Mouse (Mus musculus) cerebellum, adult 11-12 months (tissue): ENCODE data around the gene Gm48552.
A peak's percentile ranks its signal among the peaks of the same experiment; 100 is the strongest.

ENCODE experiments used
- DNase-seq: peaks from one replicate; pipeline ENCODE4 v3.0.0; 2022

The Gm48552 gene

DNA sequence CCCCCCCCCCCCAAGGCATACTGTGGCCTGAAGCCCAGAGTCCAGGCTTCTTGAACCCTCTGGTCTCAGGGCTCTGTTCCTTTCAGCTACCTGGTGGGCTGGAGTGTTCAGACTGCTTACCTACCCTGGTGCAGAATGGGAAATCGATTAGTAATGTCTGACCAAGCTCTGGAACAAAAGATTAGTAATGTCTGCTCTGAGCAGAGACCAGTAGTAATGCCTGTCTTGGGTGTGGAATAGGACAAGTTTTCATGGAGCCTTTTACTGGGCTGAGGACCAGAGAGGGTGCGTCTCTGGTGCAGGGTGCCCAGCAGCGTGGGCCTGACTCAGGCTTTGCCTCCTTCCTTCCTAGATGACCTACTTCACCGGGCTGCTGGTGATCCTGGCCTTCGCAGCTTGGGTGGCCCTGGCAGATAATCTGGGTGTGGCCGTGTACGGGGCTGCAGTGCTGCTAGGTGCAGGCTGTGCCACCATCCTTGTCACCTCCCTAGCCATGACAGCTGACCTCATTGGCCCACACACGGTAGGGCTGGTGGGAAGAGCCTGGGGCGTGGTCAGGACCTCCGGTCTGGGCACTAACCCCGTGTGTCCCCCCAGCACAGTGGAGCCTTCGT is 26.4 kb upstream of the Gm48552 start:
- no peak for DNase-seq

DNA sequence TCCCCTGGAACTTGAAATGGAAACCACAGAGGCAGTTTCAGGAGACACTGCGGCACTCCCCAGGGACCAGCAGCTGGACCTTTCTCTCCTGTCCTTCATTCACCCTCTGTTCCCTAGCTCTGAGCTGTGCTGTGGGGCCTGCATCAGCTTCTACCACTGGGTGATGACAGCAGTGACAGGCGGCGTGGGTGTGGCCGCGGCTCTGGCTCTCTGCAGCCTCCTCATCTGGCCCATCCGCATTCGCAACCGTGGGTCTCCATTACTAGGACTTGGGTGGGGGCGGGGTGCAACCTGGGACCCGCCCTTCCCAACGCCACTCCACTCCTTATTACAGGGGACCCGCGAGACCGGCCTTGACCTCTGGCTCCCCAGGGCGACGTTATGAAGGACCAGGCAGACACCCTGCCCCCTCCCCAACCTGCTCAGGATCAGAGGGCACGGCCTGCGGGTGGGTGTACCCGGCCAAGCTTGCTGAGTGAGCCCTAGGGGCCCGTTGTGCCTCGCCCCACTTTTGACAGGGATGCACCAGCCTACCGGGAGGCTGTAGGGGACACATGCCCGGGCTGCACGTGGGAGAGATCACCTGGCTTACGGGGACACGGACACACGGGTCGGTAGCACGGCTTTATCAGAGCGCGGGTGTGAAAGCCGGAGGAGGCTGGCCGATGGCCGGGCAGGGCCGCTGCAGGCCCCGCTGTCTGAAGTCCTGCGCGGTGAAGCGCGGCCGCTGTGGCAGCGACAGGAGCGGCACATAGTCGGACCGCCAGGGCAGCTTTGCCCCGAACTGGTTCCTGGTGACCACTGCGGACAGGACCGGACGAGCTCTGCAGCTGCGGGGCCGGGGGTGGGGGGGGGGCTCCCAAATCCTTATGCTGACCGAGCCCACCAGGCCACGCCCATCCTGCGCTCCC is 25.1 kb upstream of the Gm48552 start:
- DNase-seq = no peak

DNA sequence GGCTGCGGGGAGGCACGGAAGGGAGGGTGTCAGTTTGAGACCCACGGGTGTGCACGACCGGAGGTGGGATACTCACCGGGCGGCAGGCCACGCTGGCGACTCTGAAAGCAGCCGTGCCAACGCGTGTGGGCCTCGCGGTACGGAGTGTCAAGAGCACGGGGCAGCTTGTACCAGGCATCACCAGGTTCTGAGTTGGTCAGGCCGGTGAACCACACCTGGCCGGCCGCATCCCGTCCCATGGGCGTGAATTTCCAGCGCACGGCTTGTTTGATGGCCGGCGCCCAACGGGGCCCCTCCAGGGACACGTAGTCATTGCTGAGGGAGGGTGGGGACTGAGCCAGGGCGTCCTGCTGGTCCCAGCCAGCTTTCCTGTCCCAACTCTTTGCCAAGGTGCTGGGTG is 24.1 kb upstream of the Gm48552 start:
- DNase-seq = no peak

DNA sequence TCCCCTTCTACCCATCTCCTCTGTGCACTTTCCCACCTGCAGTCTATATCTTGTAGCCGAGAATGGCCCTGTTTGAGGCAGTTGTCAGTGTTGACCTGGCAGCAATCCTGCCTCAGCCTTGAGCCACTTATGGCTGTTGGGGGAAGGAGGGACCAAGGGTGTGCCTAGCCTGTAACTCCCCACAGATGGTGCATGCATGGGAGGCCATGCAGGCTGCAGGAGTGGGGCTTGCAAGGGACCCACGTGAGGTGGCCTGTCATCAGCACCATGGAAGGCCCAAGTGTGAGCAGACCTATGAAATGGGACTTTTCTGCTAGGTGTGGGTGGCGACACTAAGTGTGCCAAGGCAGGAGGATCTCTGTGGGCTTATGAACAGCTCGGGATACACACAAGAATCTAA is 23.7 kb upstream of the Gm48552 start:
- no peak for DNase-seq

DNA sequence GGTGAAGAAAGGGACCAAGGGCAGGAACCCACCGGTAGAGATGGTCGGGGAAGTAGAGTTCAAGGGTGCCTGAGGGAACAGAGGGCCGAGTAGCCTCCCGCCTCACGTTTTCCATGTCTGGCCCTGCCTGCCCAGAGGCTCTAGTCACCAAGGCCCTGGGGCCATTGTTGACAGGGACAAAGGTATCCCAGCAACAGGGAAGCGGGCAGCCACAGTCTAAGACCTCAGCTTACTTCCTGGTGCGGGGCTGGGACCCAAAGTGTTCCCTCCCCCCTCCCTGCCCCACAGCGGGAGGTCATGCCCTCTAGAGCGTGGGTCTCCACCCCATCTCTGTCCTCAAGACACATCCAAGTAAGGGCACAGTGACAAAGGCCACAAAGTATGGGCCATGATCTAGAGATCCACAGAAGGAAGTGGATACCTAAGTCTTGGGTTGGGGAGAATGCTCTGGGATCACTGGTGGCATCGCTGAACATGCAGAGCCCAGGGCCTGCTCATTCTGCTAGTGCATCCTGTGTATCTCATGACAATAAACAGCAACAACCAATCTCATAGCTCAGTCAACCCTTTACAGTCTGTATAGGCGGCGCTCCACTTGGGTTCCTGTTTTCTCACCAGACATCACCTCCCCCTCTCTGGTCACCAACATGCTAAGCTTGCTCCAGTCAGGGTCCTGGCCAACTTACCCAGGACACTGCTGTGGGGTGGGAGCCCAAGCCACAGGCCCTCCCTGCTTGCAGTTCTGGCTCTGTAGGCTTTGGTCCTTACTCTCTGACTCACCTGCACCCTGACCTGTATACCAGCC is 22.9 kb upstream of the Gm48552 start, which contains the start of gene 4930404N11Rik:
Gene 4930404N11Rik, minus strand, starts transcription at position 145 of the 805 bp plus-strand sequence.
- DNase-seq = no peak

DNA sequence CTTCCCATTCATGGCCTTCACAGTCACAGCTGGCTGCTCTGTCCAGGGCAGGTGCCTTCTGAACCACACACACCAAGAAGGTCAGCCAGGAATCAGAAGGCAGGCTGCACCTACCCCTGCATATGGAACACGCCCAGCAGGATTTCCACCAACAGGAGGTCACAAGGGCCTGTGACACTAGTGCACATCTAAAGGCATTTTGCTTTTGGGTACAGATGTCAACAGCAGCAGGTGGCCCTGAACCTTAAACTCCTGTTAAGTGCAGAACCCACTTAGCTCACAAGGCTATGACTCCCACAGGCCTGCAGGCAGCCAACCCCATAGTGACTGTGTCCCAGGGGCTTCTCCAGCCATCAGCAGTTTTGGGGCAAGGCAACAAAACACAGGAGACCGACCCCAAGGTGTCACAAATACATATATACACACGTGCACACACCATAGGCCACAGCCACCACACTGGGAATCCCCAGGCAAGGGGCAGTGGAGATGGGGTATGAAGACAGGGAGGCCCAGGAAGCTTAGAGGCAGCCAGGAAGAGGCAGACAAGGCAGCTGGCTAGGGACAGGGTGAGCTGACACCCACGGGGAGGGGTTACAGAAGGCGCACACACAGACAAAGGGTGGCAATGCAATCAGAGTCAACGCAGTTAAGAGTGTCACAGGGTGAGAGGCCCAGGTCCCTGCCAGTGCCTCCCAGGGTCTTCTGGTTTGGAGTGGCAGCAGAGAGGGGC is 22.2 kb upstream of the Gm48552 start:
- DNase-seq = no peak

DNA sequence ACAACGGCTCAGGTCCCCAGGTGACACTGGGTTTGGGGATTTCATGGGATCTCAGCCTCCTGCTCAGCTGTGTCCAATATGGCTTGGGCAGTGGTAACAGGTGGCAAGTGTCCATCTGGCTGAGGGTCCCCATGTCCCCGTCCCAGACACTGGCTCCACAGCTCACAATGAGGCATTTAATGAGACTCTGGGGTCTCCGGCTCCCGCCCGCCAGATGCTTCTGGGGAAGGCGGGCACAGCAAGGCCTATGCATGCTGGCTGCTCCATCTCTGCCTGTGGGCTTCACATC is 21.7 kb upstream of the Gm48552 start:
- DNase-seq = no peak

DNA sequence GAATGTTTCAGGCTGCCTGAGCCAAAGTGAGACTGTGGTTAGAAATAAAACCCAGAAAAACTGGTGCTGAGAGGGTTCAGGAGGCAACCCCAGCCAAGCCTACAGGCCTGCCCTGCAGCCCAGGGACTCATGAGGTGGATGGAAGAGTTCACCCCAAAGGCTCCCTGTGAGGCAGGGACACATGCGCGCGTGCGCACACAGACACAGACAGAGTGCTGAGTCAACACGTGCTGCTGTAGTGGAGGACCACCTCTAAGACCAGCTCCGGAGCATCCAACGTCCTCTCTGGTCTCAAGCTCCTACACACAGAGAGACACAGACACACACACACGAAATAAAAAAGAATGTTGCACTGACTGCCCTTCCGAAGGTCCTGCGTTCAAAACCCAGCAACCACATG is 13.5 kb upstream of the Gm48552 start:
- DNase-seq = no peak

DNA sequence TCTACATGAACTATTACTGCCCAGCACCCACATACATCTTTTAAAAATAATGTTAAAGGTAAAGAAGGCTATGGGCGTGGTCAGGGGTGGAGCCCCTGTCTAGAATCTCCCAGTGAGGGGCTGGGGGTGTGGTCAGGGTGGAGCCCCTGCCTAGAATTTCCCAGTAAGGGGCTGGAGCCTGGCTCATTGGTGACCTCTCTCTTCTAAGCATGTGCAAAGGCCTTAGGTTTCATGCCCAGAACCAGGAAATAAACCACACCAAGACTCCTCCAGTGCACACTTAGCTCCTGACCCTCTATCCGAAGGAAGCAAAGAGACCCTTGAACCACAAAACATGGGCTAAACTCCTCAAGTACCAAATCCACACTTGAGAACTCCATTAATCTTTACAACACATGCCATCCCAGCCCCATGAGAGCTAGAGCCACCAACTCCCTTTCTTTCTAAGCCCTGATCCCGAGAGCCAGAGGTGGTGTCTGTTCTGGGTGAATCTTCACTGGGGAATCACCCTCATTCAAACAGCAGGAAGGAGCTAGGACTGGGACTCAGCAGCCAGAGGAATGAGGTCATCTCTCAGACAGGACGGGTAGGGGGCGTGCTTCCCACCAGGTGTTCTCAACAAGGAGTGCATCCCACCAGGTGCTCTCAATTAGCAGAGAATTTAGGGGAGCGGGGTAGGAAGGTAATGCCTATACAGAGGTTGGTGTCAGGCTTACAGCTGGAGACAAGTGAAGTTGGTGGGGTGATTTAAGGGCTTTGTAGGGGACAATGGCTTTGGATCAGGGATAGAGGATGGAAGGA is 12.0 kb upstream of the Gm48552 start:
- DNase-seq = no peak

DNA sequence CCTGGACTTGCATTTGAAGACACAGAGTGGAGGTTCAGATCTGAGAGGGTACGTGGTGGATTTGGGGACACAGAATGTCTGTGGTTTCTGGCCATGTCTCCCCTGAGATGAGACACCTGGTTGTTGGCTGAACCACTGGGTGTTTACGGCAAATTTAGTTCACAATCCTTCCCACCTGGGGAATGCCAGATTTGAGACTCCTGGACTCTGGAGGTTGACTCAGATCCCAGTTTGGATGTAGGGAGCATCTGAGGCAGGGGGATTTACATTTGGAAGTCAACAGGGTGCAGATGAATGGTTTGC is 11.5 kb upstream of the Gm48552 start:
- no peak for DNase-seq

DNA sequence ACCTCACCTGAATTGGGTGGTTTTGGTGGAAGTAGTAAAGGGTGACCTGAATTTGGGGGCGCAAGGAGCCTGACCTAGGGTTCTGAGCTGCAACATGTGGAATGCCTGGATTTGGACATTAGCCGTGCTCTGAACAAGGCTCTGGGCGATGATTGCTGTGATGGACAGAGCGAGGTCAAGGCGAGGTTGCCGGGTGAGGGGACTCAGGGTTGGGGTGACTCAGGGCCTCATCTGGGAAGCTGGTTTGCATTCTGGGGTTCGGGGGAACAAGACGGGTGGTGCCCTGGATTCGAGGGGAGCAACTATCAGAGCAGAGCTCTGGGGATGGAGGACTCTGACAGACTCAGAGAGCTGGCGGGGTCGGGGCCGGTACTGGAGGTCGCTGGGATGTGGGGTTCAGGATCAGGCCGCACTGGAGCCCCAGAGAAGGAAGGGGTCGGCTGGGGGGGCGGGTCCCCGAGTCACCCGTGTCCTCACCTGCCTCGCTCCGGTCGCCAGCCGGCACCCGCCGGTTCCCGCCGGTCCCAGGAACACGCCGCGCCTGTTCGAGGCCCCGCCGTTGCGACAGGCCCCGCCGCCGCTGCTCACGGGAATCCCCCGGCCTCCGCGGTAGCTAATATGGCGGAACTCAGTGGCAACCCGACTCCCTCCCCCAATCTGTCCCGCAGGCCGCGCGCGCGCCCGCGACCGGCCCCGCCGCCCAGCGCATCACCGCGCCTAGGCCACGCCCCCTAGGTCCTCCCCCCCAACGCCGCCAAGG is 10.8 kb upstream of the Gm48552 start, which contains the start of gene Fzr1:
Gene Fzr1, minus strand, starts transcription at position 724 of the 760 bp plus-strand sequence.
- DNase-seq = no peak

DNA sequence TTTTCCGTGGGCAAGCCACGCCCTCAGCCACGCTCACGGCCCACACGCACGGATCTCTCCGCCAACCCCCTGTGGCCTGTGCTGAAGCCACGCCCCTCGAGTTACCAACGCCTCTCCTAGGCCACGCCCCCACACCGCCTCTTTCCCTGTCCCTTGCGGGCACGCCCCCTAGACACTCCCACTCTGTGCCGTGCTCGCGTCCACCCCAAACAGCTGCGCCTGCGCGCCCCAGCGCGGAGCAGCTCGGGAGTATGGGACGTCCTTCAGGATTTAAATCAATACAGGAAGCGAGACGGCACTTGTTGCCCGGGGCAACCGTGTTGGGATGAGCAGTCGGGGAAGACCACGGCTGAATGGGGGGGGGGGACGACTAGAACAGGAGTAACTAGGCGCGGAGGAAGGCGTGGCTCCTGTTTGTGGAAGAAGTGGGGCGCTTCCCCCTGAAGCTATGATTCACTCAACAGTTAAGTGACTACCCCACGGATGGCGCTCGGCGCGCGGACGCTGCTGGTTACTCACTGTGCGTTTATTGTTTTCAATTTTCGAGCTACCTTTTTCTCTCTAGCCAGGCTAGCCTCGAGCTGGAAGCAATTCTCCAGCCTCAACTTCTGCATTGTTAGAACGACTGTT is 10.1 kb upstream of the Gm48552 start:
- DNase-seq = peak; percentile 100

DNA sequence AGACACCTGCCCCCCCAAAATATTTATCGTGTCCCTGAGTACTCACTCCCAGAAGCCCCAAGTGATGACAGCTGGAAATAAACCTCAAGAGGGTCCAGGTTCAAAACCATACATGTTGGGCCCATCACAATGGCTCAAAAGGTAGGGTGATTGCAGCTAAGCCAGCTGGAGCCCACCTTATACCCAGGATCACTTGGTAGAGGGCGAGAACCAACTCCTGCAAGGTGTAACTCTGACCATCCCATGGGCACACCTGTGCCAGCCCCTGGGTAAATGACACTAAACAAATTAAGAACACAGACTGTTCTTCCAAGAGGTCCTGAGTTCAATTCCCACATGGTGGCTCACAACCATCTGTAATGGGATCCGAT is 9.6 kb upstream of the Gm48552 start:
- no peak for DNase-seq

DNA sequence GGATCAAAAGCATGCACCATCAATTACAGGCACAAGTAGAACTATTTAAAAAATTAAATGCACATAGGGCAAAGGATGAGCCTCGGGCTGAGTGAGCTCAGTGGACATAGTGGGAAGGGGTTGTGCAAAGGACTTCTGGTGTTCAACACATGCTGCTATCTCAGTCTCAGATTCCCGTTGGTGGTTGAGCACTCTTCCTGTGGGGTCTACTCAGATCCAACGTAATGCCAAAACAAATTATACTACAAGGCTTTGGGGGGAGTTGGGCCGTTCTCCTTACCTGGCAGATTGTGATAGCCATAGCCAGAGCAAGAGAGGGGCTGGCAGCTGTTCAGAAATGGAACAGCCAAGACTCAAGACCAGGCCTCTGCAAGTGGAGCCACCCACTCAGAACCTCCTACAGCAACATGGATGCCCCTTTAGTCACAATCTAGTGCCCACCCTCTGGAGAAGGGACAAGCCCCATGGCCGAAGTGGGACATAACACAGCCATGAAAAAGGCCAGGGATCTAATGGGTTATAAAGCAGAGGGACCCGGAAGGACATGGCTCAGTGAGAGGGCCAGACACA is 8.9 kb upstream of the Gm48552 start:
- peak; percentile 68 for DNase-seq

DNA sequence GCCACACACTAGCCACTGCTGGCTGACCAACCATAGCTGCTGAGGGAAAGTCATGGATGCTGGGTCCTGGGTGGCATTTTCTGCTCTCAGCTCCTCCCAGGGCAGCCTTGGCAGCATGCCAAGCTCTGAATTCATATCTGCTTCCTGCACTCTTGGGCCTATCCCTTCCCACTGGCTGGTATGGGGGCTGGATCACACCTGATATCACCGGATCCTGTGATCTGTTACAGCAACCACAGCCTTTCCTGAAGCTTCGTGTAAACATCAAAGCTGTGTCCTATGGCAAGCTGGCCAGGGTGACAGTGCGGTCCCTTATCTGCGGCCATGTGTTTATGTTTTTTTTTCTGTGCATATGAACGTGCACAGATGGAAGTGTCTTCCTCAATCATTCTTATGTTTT is 6.8 kb upstream of the Gm48552 start:
- DNase-seq = no peak

DNA sequence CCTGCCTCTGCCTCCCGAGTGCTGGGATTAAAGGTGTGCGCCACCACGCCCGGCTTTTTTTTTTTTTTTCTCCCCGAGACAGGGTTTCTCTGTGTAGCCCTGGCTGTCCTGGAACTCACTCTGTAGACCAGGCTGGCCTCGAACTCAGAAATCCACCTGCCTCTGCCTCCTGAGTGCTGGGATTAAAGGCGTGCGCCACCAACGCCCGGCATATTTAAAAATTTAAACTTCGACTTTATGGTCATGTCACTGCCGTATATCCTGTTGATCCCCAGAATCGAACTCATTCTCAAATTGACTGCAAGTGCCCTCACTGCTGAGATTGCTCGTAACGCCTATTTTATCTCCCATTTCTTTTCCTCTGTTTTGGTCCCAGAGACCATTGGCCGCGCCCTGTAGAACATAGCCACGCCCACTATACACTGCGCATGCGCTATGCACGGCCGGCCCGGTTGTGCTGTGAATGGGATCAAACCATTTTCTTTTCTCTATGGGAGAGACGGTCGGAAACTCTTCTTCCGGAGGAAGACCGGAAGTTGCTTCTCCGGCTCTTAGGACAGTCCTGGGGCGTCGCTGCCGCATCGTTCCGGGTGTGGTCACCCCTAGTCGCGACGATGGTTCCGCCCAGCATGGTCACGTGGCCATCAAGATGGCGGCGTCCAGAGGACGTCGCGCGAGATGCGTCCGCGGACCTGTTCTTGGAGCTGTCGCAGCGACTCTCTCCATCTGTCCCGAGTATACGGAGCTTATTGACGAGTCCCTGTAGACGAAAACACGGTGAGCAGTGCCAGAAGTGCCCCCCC is 4.8 kb upstream of the Gm48552 start, which contains the start of the genes Dohh and Gm48551:
Gene Dohh, plus strand, starts transcription at position 627 of the 803 bp plus-strand sequence.
Gene Gm48551, plus strand, starts transcription at position 665 of the 803 bp plus-strand sequence.
- DNase-seq = peak; percentile 99

DNA sequence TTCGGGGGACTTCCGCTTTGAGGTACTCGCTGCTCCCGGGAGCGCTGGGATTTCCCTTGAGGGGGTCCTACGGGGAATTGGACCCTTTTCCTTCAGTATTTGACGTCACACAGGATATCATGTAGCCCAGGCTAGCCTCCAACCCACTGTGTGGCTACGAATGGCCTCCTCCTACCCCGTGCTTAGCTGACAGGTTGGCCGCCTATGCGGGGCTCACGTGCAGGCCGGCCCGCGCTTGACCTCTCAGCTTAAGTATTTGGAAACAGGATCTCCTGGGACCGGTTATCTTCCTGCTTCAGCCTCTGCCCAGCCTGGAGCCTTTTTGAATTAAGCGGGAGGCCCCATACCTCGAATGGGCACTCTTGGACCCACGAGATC is 4.2 kb upstream of the Gm48552 start:
- DNase-seq = no peak

DNA sequence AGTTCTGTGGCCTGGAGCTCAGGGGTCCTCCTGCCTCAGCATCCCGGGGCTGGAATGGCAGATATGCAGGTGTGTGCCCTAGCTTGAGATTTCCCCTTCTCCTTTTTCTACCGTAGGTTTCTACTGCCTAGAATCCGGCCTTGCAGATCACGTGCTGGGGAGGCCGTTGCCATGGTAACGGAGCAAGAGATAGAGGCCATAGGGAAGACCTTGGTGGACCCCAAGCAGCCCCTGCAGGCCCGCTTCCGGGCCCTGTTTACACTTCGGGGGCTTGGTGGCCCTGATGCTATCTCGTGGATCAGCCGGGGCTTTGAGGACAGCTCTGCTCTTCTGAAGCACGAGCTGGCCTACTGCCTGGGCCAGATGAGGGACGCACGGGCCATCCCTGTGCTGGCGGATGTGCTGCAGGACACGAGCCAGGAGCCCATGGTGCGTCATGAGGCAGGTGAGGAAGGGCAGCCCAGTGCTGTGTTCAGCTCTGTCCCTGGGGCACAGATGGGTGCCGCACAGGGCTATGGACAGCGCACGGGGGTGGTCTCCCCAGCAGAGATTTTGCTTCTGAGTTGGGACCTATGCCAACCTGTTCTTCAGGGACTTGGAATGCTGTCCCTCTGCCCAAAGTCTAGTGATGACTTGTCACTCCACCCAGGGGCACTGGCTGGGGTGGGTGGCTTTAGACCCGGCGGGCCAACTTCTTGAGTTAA is 3.0 kb upstream of the Gm48552 start:
- no peak for DNase-seq

DNA sequence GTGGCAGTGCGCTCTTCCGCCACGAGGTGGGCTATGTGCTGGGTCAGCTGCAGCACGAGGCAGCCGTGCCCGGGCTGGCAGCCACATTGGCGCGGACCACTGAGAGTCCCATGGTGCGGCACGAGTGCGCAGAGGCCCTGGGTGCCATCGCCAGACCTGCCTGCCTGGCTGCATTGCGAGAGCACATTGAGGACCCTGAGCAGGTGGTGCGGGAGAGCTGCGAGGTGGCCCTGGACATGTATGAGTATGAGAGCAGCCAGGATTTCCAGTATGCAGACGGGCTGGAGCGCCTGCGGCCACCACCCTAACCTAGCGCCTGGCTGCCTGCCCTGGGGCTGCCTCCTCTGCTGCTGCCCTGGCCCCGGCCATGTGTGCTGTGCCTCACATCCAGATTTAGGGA is 1.1 kb upstream of the Gm48552 start:
- no peak for DNase-seq
